Mouse (Mus musculus) activated CD4-positive, CD25-positive, alpha-beta regulatory T cell, adult 4 months (primary cell): Measurements from ENCODE around the gene Slf1. TPM values are rescaled to one million over a fixed set of nuclear protein-coding genes. Genes with fewer than 3 reads are reported as not detected.

Source experiments
- polyA plus RNA-seq, 2 experiments: library from polyadenylated mRNA; unstranded; fragments of 100-300 nt; shearing (Covaris generic); gene quantifications; one replicate each; pipeline ENCODE4 v1.2.1; 2017

The Slf1 gene
- polyA plus RNA-seq, 2 experiments from 2014 or later, result 27.2 to 29.5 TPM

Other genes starting within 250 kb of the Slf1 start
- 1 to 10 TPM; 1.4 to 2.9 TPM for gene 2210408I21Rik, start 67 bp upstream of the Slf1 start, polyA plus RNA-seq